Mouse (Mus musculus) ES-E14 (cell line): ENCODE data around the gene Stac. TPM values are rescaled to one million over a fixed set of nuclear protein-coding genes. Genes with fewer than 3 reads are reported as not detected.
A peak's percentile ranks its signal among the peaks of the same experiment; 100 is the strongest.

Experiments used
- DNase-seq: peaks from one replicate; pipeline ENCODE4 v3.0.0-alpha.2; 2013; ENCODE audit warnings: low read depth, low spot score
- H3K27ac ChIP-seq: 2 replicates; pipeline ENCODE4 v1.5.1; 2012; ENCODE audit warnings: low read depth, mild to moderate bottlenecking, low read length, moderate library complexity, mixed read lengths; ENCODE audit not compliant: poor library complexity, insufficient read depth, severe bottlenecking
- H3K36me3 ChIP-seq: 2 replicates; pipeline ENCODE4 v1.6.1; 2012; ENCODE audit warnings: mild to moderate bottlenecking, low read length, moderate library complexity, mixed read lengths; ENCODE audit not compliant: control insufficient read depth, poor library complexity, insufficient read depth, severe bottlenecking
- H3K4me1 ChIP-seq, 2 experiments: fragments of 150-350 bp in 1 of 2; sonication (generic) in 1 of 2; 2 replicates each; pipeline ENCODE4 v1.6.1; 2012; ENCODE audit warnings: low read length in 2 of 2, mild to moderate bottlenecking in 1 of 2, mixed read lengths in 1 of 2; ENCODE audit not compliant: control insufficient read depth in 2 of 2, insufficient read depth in 2 of 2, poor library complexity in 1 of 2
- H3K4me3 ChIP-seq, 2 experiments: fragments of 150-350 bp in 1 of 2; sonication (generic) in 1 of 2; 2 replicates each; pipeline ENCODE4 v1.5.1; 2012; ENCODE audit warnings: low read length in 2 of 2, low read depth in 1 of 2, mild to moderate bottlenecking in 1 of 2, mixed read lengths in 1 of 2; ENCODE audit not compliant: insufficient read depth in 1 of 2, poor library complexity in 1 of 2, severe bottlenecking in 1 of 2
- H3K9ac ChIP-seq: 2 replicates; pipeline ENCODE4 v1.6.1; 2012; ENCODE audit warnings: low read depth, mild to moderate bottlenecking, low read length, mixed read lengths; ENCODE audit not compliant: poor library complexity, insufficient read depth, severe bottlenecking
- H3K9me3 ChIP-seq: fragments of 150-350 bp; sonication (generic); 2 replicates; pipeline ENCODE4 v1.6.1; 2012; ENCODE audit warnings: low read depth, mild to moderate bottlenecking, low read length; ENCODE audit not compliant: control insufficient read depth, insufficient read depth
- CHD2 ChIP-seq: IDR thresholded peaks from 2 replicates; pipeline ENCODE4 v1.6.1; 2014; ENCODE audit warnings: mild to moderate bottlenecking, low read depth, low read length, inconsistent platforms
- HCFC1 ChIP-seq: IDR thresholded peaks from 2 replicates; pipeline ENCODE4 v1.6.1; 2012; ENCODE audit warnings: low read length, inconsistent platforms, borderline replicate concordance; ENCODE audit not compliant: insufficient read depth
- MAFK ChIP-seq: IDR thresholded peaks from 2 replicates; pipeline ENCODE4 v1.6.1; 2014; ENCODE audit warnings: mild to moderate bottlenecking, low read depth, low read length, inconsistent platforms; ENCODE audit not compliant: insufficient read depth
- ZC3H11A ChIP-seq: IDR thresholded peaks from 2 replicates; pipeline ENCODE4 v1.6.1; 2012; ENCODE audit warnings: low read depth, mild to moderate bottlenecking, inconsistent platforms, low read length, borderline replicate concordance
- ZNF384 ChIP-seq: IDR thresholded peaks from 2 replicates; pipeline ENCODE4 v1.6.1; 2012; ENCODE audit warnings: low read depth, low read length, inconsistent platforms
- in situ Hi-C, 2 experiments: fragments of 600-800 bp; cut with MboI; formaldehyde crosslinking; loops; one replicate each; pipeline ENCODE4 v1.15.1; 2025; ENCODE audit warnings: low sequenced_read_pairs in 2 of 2, inconsistent platforms in 1 of 2; ENCODE audit not compliant: unreplicated experiment in 2 of 2
- total RNA-seq: library from RNA; depleted of rRNA; stranded (reverse); fragments of 300-350 nt; gene quantifications from 2 replicates; pipeline ENCODE4 v1.2.3, GENCODE M21; 2012

The Stac gene
- total RNA-seq, 1 experiment = 0.45 TPM

GRCm38 (mm10) chr9:111523111-111523510 lies 167.0 kb downstream of the Stac start:
- peaks cover 0 to 4% of the 10 kb centered on the region in 2 experiments; a peak in 1 of 4 replicates for H3K4me1 ChIP-seq
- H3K36me3 ChIP-seq = peaks cover 1% of the 10 kb centered on the region; the same call in 1 of the 2 replicates
- H3K4me3 ChIP-seq = peak overlapping the region; percentile 70 to 89
- in situ Hi-C loops = no loop called here
- H3K27ac ChIP-seq = peak overlapping the region; percentile 83; the same call in 1 of the 2 replicates
- peak; percentile 68 for DNase-seq
- TF ChIP-seq ZC3H11A (no peak), ZNF384 (no peak), CHD2 (no peak; the same call in 1 of the 2 replicates), MAFK (no peak), HCFC1 (no peak)
- H3K9ac ChIP-seq = peak overlapping the region; percentile 90
- H3K9me3 ChIP-seq = no peaks in the 10 kb centered on the region

DNA sequence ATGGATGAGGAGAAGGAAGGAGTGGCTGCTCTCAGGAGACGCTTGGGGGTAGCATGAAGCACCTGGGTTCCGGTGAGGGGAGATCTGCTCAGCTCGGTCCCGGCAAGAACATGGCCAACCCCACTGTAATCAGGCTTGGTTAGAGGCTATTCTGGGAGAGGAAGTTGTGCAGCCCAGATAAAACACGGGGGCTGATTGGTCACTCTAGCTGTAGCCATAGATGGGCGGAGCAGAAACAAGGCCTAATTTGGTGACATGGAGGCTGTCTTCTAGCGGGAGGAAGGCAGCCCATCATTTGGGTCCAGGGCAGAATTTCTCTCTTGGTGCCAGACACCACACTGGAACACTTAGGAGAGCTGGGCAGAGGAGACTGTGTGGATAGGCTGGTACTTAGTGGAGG lies 167.9 kb downstream of the Stac start:
- DNase-seq = peak; percentile 46
- Histone ChIP-seq H3K9me3 (no peaks in the 10 kb centered on the region), H3K36me3 (peaks cover 1% of the 10 kb centered on the region; the same call in 1 of the 2 replicates), H3K4me3 (peak overlapping the region; percentile 70 to 89), H3K9ac (peak overlapping the region; percentile 90), H3K27ac (no peak overlapping the region; the same call in 1 of the 2 replicates), H3K4me1 (peaks cover 0 to 3% of the 10 kb centered on the region in 2 experiments; a peak in 1 of 4 replicates)
- no peak for TF ChIP-seq ZNF384
- TF ChIP-seq HCFC1 = no peak
- no peak for TF ChIP-seq ZC3H11A
- TF ChIP-seq CHD2 = no peak
- no peak for TF ChIP-seq MAFK
- in situ Hi-C loops = no loop called here

DNA sequence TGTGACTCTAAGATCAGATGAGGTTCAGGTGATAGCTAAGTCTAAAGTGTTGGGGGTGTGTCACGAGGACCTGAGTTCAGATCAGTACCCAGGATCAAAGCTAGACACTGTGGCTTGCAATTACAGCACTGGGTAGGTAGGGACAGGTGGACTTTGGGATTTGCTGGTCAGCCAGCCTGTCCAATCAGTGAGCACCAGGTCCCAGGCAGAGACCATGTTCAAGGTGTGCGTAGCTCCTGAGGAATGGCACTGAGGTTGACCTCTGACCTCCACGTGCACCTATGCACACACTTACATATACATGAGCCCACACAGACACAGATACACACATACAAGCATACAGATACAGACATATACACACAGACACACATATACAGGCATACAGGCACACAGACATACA lies 174.6 kb downstream of the Stac start:
- TF ChIP-seq ZNF384 = no peak
- no peak for TF ChIP-seq HCFC1
- no peak for TF ChIP-seq MAFK
- no peak for TF ChIP-seq CHD2
- TF ChIP-seq ZC3H11A = no peak
- no peak overlapping the region for H3K4me3 ChIP-seq
- no peaks in the 10 kb centered on the region for H3K9me3 ChIP-seq
- peaks cover 0 to 7% of the 10 kb centered on the region in 2 experiments; a peak in 1 of 4 replicates for H3K4me1 ChIP-seq
- no peaks in the 10 kb centered on the region; the same call in 1 of the 2 replicates for H3K36me3 ChIP-seq
- DNase-seq = no peak
- H3K27ac ChIP-seq = no peak overlapping the region
- no peak overlapping the region for H3K9ac ChIP-seq
- in situ Hi-C loops = no loop called here

DNA sequence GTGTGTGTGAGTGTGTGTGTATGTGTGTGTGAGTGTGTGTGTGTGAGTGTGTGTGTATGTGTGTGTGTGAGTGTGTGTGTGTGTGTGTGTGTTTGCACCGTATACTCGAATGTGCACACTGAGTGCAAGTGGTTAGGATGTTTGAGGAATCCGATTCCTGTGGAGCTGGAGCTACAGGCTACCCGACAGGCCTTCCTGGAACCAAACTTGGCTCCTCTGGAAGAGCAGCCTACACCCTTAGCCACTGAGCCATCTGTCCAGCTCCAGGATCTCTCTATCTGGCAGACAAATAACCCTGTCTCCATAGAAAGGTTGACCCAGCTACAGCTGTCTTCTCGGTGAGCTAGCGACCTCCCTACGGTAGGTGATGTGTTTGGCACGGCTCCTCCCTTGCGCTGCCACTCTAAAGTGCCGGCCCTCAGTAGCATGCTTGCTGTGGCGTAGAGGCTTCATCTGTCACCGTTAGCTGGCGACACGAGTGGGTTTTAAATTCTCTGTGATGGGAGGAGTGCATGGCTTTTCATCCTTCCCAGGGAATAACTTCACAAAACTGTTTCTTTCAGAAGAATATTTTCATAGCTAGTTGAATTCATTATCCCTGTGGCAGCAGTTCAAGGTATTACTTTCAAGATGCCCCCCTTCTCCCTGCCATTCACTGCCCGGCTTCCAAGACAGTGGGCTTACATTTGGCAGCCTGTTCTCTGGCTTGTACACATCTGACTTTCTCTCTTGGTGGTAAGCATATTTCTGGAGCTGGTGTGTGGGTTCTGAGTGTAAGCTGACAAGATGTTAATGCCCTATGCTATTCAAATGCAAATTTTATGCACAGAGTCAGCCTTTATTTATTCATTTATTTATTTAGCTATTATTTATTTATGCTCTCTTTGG lies 175.3 kb downstream of the Stac start:
- in situ Hi-C loops = no loop called here
- Histone ChIP-seq H3K36me3 (no peaks in the 10 kb centered on the region), H3K27ac (no peak overlapping the region), H3K4me1 (peaks cover 0 to 7% of the 10 kb centered on the region in 2 experiments; a peak in 1 of 4 replicates), H3K9ac (no peak overlapping the region), H3K9me3 (no peaks in the 10 kb centered on the region), H3K4me3 (no peak overlapping the region)
- TF ChIP-seq ZC3H11A (no peak), ZNF384 (no peak), CHD2 (no peak)
- DNase-seq = no peak
